Mouse (Mus musculus): Measurements from ENCODE around the gene Smco3. TPM values are rescaled to one million over a fixed set of nuclear protein-coding genes. Genes with fewer than 3 reads are reported as not detected.

Smco3 gene
- total RNA-seq, 4 experiments from 2014 or later, result 7.3 to 13.2 (median 10.2) TPM

Small RNAs within 50 kb of the gene (microRNA-seq; reads per million reads assigned to microRNA genes)
- 0 reads per million in 2 experiments for gene Gm44364

Other genes starting within 250 kb of the Smco3 start
- gene Plbd1, start 173.5 kb downstream of the Smco3 start, total RNA-seq (2022), result under 1 TPM in 1 of 4 experiments, not detected in 3; 0.27 TPM
- under 1 TPM; 0.41 to 0.76 (median 0.63) TPM for gene Gucy2c, start 53.7 kb downstream of the Smco3 start, total RNA-seq (2022)
- gene Hist4h4, start 31.0 kb downstream of the Smco3 start, total RNA-seq (2022), result 10 to 100 TPM in 2 of 4 experiments, 1 to 10 TPM in 2; 9.3 to 12.4 (median 10.3) TPM
- 10 to 100 TPM; 41.1 to 66.0 (median 50.4) TPM for gene H2afj, start 27.2 kb downstream of the Smco3 start, total RNA-seq (2022)
- 1 to 10 TPM; 2.3 to 4.3 (median 3.3) TPM for gene BC049715, start 7.8 kb downstream of the Smco3 start, total RNA-seq (2022)
- gene Wbp11, start 7.2 kb downstream of the Smco3 start, total RNA-seq (2022), result 100 to 1,000 TPM; 115 to 129 (median 123) TPM
- under 1 TPM in 1 of 4 experiments, not detected in 3; 0.13 TPM for gene Art4, start 22.3 kb upstream of the Smco3 start, total RNA-seq (2022)
- gene Mgp, start 40.4 kb upstream of the Smco3 start, total RNA-seq (2022), result 10 to 100 TPM; 34.6 to 42.2 (median 40.3) TPM
- gene Erp27, start 86.7 kb upstream of the Smco3 start, total RNA-seq (2022), result under 1 TPM in 2 of 4 experiments, not detected in 2; 0.54 to 0.79 TPM
- gene Pde6h, start 88.4 kb upstream of the Smco3 start, total RNA-seq (2022), result 1 to 10 TPM in 2 of 4 experiments, under 1 TPM in 2; 0.52 to 2.0 (median 0.88) TPM
- gene Arhgdib, start 106.4 kb upstream of the Smco3 start, total RNA-seq (2022), result 10 to 100 TPM in 3 of 4 experiments, 1 to 10 TPM in 1; 9.9 to 23.4 (median 17.1) TPM

Measured in layer of hippocampus, adult 8-10 months (tissue).